Mouse (Mus musculus) liver, embryonic 14.5 days (tissue): Measurements from ENCODE around the gene Shcbp1l. TPM values are rescaled to one million over a fixed set of nuclear protein-coding genes. Genes with fewer than 3 reads are reported as not detected.

Source experiments
- ATAC-seq: fragments of 200-750 bp; cut with Nextera tagmentation; 2 replicates; pipeline ENCODE4 v1.8.0; 2017; ENCODE audit warnings: moderate number of reproducible peaks, mild to moderate bottlenecking, moderate library complexity; ENCODE audit not compliant: insufficient read depth
- DNase-seq, 3 experiments: peaks; one replicate each; pipeline ENCODE4 v3.0.0-alpha.2; 2012 to 2013; ENCODE audit warnings: low read depth in 3 of 3, low spot score in 3 of 3
- H3K27ac ChIP-seq: fragments of 300-500 bp; sonication (generic); 2 replicates; pipeline ENCODE4 v1.5.1; 2014; ENCODE audit warnings: moderate library complexity, mild to moderate bottlenecking, control low read depth, inconsistent platforms
- H3K27me3 ChIP-seq: fragments of 300-500 bp; sonication (generic); 2 replicates; pipeline ENCODE4 v1.6.1; 2014; ENCODE audit warnings: mild to moderate bottlenecking, low read length, moderate library complexity; ENCODE audit not compliant: control insufficient read depth, insufficient read depth
- H3K36me3 ChIP-seq: fragments of 300-500 bp; sonication (generic); replicated peaks from 2 replicates; pipeline ENCODE4 v1.6.1; 2014; ENCODE audit warnings: low read depth; ENCODE audit not compliant: control insufficient read depth, insufficient read depth
- H3K4me1 ChIP-seq, 2 experiments: fragments of 200-500 bp in 1 of 2; fragments of 300-500 bp in 1 of 2; sonication (generic) in 1 of 2; replicated peaks; 2 replicates each; pipeline ENCODE4 v1.6.1; 2012 to 2014; ENCODE audit warnings: antibody characterized with exemption in 1 of 2, inconsistent platforms in 1 of 2, low read length in 1 of 2; ENCODE audit not compliant: control insufficient read depth in 2 of 2, insufficient read depth in 2 of 2
- H3K4me2 ChIP-seq: fragments of 300-500 bp; sonication (generic); 2 replicates; pipeline ENCODE4 v1.6.1; 2014; ENCODE audit warnings: low read depth, mild to moderate bottlenecking, control low read depth, moderate library complexity
- H3K4me3 ChIP-seq, 2 experiments: fragments of 200-500 bp in 1 of 2; fragments of 300-500 bp in 1 of 2; sonication (generic) in 1 of 2; 2 replicates each; pipeline ENCODE4 v1.5.1; 2012 to 2014; ENCODE audit warnings: low read depth in 2 of 2, low read length in 2 of 2, mild to moderate bottlenecking in 2 of 2, control low read depth in 1 of 2, inconsistent platforms in 1 of 2, moderate library complexity in 1 of 2; ENCODE audit not compliant: insufficient read depth in 1 of 2
- H3K9ac ChIP-seq: fragments of 300-500 bp; sonication (generic); replicated peaks from 2 replicates; pipeline ENCODE4 v1.6.1; 2014; ENCODE audit warnings: mild to moderate bottlenecking, control low read depth, moderate library complexity
- H3K9me3 ChIP-seq: fragments of 300-500 bp; sonication (generic); 2 replicates; pipeline ENCODE4 v1.6.1; 2016; ENCODE audit warnings: low read length, mixed read lengths; ENCODE audit not compliant: control insufficient read depth
- CTCF ChIP-seq: IDR thresholded peaks from 2 replicates; pipeline ENCODE4 v1.5.1; 2016; ENCODE audit warnings: antibody characterized with exemption, low read depth, control low read depth
- EP300 ChIP-seq: IDR thresholded peaks from 2 replicates; pipeline ENCODE4 v1.6.1; 2016; ENCODE audit warnings: antibody characterized with exemption, low read depth
- WGBS: fragments of 180-500 bp; shearing (Covaris S2); extraction: QIAGEN DNeasy Blood & Tissue Kit; methylation state at CpG from one replicate; pipeline ENCODE4 v1.1.7; 2014; ENCODE audit not compliant: insufficient replicate concordance; 5-methylcytosine and 5-hydroxymethylcytosine counted together
- polyA plus RNA-seq, 2 experiments: library from polyadenylated mRNA; depleted of rRNA in 1 of 2; stranded (reverse) in 1 of 2; unstranded in 1 of 2; fragments of >200 nt; fragmentation: Nextera tagmentation in 1 of 2; extraction: Ambion mirVana in 1 of 2; gene quantifications; 2 replicates each; pipeline versions ENCODE4 v1.2.1 to v1.2.3; 2012 to 2014

Shcbp1l gene
- polyA plus RNA-seq, 2 experiments: 0.27 to 0.28 TPM

DNA sequence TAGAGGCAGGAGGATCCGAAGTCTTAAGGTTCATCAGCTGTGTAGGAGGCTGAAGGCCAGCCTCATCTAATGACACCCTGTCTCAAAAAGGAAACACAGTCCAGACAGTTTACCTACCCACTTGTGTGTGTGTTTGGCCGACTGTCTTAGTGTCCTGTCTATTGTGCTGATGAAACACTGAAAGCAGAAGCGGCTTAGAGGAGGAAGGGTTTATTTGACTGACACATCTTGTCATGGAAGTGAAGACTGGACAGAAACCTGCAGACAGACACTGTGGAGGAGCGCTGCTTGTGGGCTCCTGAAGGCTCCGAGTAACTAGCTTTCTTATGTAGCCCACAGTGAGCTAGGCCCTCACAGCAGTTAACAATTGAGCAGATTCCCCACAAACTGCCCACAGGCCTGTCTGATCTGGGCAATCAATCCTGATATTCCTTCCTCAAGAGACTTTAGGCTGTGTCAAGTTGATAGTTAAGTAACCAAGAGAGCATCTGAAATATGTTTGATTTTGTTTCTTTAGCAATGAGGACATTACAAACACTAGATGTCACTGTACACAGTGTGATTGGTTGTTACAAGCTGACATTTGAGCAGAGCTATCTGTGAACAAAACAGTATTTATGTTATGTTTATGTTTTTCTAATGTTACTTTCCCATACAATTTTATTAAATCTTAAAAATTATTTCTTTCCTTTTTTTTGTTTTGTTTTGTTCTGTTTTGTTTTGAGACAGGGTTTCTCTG, 9.1 kb downstream of the Shcbp1l start:
- Histone ChIP-seq H3K36me3 (no peaks in the 10 kb centered on the region), H3K9me3 (no peaks in the 10 kb centered on the region), H3K27ac (no peak overlapping the region), H3K4me1 (no peaks in the 10 kb centered on the region), H3K9ac (no peak overlapping the region), H3K27me3 (no peaks in the 10 kb centered on the region), H3K4me2 (no peak overlapping the region), H3K4me3 (no peak overlapping the region)
- TF ChIP-seq EP300: no peak
- TF ChIP-seq CTCF: no peak
- no peak for ATAC-seq
- 63% methylated on average over 5 of the region's 5 CpGs for WGBS
- no peak for DNase-seq

DNA sequence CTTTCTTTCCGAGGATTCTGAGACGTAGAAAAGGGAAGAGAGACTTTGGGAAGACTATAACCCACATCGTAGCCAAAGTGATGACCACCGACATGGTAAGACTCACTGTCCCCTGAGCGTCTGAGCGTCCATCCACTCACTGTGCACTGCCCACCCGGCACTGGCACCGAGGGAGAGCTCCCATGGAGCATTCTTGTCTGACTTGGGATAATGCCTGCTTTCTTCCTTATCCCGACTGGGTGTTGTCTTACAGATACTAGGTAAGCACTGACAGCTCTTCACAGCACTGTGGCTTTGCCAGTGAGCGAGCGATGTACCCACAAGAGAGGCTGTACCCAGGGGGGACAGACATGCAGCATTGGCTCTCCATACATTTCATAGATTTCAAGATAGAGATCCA, 12.6 kb downstream of the Shcbp1l start:
- no peak for ATAC-seq
- no peaks in the 10 kb centered on the region for H3K4me1 ChIP-seq

DNA sequence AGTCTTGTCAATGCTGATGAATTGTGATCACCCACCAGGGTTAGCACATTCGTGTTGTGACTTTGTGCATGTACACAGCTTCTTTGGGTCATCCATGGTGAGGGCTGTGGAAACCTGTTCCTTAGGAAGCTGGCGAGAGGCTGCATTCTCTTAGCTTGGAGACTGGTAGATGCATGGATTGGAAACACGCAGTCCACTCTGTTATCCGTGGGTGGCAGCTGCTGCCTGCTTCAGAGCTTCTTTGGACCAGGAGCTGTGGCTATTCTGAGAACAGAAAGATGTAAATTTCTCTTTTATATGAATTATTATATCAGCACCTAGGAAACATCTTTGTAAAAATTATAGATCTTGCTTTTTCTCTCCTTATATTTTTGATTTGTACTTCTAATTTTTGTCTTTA, 15.8 kb downstream of the Shcbp1l start:
- no peak for DNase-seq
- Histone ChIP-seq H3K27me3 (no peaks in the 10 kb centered on the region), H3K4me2 (no peak overlapping the region), H3K9me3 (no peaks in the 10 kb centered on the region), H3K27ac (no peak overlapping the region), H3K4me3 (no peak overlapping the region), H3K36me3 (no peaks in the 10 kb centered on the region), H3K9ac (no peak overlapping the region), H3K4me1 (no peaks in the 10 kb centered on the region)
- no peak for TF ChIP-seq CTCF
- no peak for TF ChIP-seq EP300
- WGBS: 60% methylated on average over 4 of the region's 4 CpGs
- ATAC-seq: no peak

More for the DNA sequence above, 12.6 kb downstream of the Shcbp1l start:
- Histone ChIP-seq H3K9me3 (no peaks in the 10 kb centered on the region), H3K4me3 (no peak overlapping the region), H3K27ac (no peak overlapping the region), H3K9ac (no peak overlapping the region), H3K4me2 (no peak overlapping the region), H3K27me3 (no peaks in the 10 kb centered on the region), H3K36me3 (no peaks in the 10 kb centered on the region)
- no peak for DNase-seq
- 79% methylated on average over 11 of the region's 11 CpGs for WGBS
- TF ChIP-seq EP300 (no peak), CTCF (no peak)

DNA sequence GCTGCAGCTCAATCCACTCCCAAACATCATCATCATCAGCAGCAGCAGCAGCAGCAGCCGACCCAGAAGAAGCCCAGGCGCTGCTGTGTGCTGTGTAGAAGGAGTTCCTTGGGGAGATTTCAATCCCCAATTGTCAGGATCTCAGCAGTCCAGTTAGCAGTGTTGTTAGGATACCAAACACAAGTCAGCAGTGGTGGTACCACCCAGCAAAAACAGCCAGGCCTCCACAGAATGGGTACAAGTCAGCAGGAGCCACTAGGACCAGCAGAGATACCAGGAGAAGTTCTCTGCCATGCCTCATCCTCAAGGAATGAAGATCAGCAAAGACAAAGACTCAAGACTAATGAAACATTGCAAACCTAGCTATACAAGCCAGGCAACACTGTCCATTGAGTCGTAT, 16.7 kb downstream of the Shcbp1l start:
- TF ChIP-seq EP300: no peak
- TF ChIP-seq CTCF: no peak
- Histone ChIP-seq H3K4me2 (no peak overlapping the region), H3K4me1 (no peaks in the 10 kb centered on the region), H3K4me3 (no peak overlapping the region), H3K36me3 (no peaks in the 10 kb centered on the region), H3K9ac (no peak overlapping the region), H3K27me3 (no peaks in the 10 kb centered on the region), H3K9me3 (no peaks in the 10 kb centered on the region), H3K27ac (no peak overlapping the region)
- DNase-seq (no peak), ATAC-seq (no peak)
- WGBS: 60% methylated on average over 3 of the region's 3 CpGs

DNA sequence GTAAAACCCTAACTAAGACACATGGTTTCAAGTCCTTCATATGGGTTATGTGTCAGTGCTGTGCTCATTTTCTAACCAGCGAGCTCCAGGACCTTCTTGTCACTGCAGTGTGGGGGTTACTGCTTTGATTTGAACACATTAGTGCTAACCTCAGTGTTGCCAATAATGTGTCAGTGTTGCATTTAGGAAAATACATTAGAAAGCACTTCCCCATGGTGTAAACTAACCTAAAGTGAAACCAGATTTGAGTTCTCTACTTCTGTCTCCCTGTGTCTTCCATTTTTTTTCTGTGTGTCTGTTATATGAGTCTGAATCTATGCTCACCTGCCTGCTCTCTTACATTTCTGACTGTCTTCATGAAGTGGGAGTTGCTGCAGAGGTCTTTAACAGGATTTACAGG, 18.1 kb downstream of the Shcbp1l start:
- Histone ChIP-seq H3K27ac (no peak overlapping the region), H3K4me2 (no peak overlapping the region), H3K4me3 (no peak overlapping the region), H3K36me3 (no peaks in the 10 kb centered on the region), H3K27me3 (no peaks in the 10 kb centered on the region), H3K4me1 (no peaks in the 10 kb centered on the region), H3K9me3 (no peaks in the 10 kb centered on the region), H3K9ac (no peak overlapping the region)
- DNase-seq (no peak), ATAC-seq (no peak)
- TF ChIP-seq CTCF (no peak), EP300 (no peak)
- WGBS: 62% methylated on average over 1 of the region's 1 CpGs
